Mouse (Mus musculus) midbrain, embryonic 14.5 days (tissue): Measurements from ENCODE around the gene Med6. TPM values are rescaled to one million over a fixed set of nuclear protein-coding genes. Genes with fewer than 3 reads are reported as not detected.
"Not testable (repeated sequence)": the region's sequence is repeated elsewhere in the genome, so short reads cannot be mapped to it uniquely, and the experiment has no call there.

Experiments
- ATAC-seq: fragments of 200-750 bp; cut with Nextera tagmentation; 2 replicates; pipeline ENCODE4 v1.8.0; 2017; ENCODE audit warnings: moderate number of reproducible peaks, moderate library complexity; ENCODE audit not compliant: low FRiP score, low TSS enrichment
- DNase-seq: peaks from one replicate; pipeline ENCODE4 v3.0.0-alpha.2; 2015
- H3K27ac ChIP-seq: fragments of 300-500 bp; sonication (generic); replicated peaks from 2 replicates; pipeline ENCODE4 v1.5.1; 2014; ENCODE audit warnings: mild to moderate bottlenecking, low read depth, low read length, moderate library complexity
- H3K27me3 ChIP-seq: fragments of 300-500 bp; sonication (generic); 2 replicates; pipeline ENCODE4 v1.6.1; 2014; ENCODE audit warnings: low read length, control low read depth, mixed read lengths; ENCODE audit not compliant: control insufficient read depth, insufficient read depth
- H3K36me3 ChIP-seq: fragments of 300-500 bp; sonication (generic); 2 replicates; pipeline ENCODE4 v1.6.1; 2014; ENCODE audit warnings: low read length, control low read depth; ENCODE audit not compliant: control insufficient read depth, insufficient read depth
- H3K4me1 ChIP-seq: fragments of 300-500 bp; sonication (generic); 2 replicates; pipeline ENCODE4 v1.6.1; 2014; ENCODE audit warnings: mild to moderate bottlenecking, antibody characterized with exemption, low read length, control low read depth; ENCODE audit not compliant: control insufficient read depth, insufficient read depth
- H3K4me2 ChIP-seq: fragments of 300-500 bp; sonication (generic); 2 replicates; pipeline ENCODE4 v1.6.1; 2014; ENCODE audit warnings: mild to moderate bottlenecking, low read length, moderate library complexity
- H3K4me3 ChIP-seq: fragments of 300-500 bp; sonication (generic); replicated peaks from 2 replicates; pipeline ENCODE4 v1.5.1; 2014; ENCODE audit warnings: low read depth, low read length
- H3K9ac ChIP-seq: fragments of 300-500 bp; sonication (generic); replicated peaks from 2 replicates; pipeline ENCODE4 v1.6.1; 2014; ENCODE audit warnings: mild to moderate bottlenecking, low read length, moderate library complexity
- H3K9me3 ChIP-seq: fragments of 300-500 bp; sonication (generic); 2 replicates; pipeline ENCODE4 v1.6.1; 2016; ENCODE audit warnings: low read length, control low read depth, mixed read lengths; ENCODE audit not compliant: control insufficient read depth
- WGBS: fragments of 180-500 bp; shearing (Covaris S2); extraction: QIAGEN DNeasy Blood & Tissue Kit; methylation state at CpG from one replicate; pipeline ENCODE4 v1.1.7; 2014; 5-methylcytosine and 5-hydroxymethylcytosine counted together
- polyA plus RNA-seq: library from polyadenylated mRNA; unstranded; fragments of >200 nt; fragmentation: Nextera tagmentation; extraction: Ambion mirVana; gene quantifications from 2 replicates; pipeline ENCODE4 v1.2.1, GENCODE M21; 2014

Med6 gene
- polyA plus RNA-seq, 1 experiment from 2014 or later, result 50.7 TPM

DNA sequence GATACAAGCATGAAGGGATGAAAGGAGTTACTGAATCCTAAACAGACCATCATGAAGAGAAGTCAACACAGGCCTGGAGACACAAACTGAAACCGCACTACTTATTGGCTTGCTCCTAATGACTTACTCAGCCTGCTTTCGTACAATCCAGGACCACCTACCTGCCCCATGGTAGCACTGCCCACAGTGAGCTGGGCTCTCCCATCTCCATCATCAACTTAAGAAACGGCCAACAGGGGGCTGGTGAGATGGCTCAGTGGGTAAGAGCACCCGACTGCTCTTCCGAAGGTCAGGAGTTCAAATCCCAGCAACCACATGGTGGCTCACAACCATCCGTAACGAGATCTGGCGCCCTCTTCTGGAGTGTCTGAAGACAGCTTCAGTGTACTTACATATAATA is 64.2 kb downstream of the Med6 start:
- H3K4me2 ChIP-seq, result not testable (repeated sequence)

More for the DNA sequence above, 64.2 kb downstream of the Med6 start:
- not testable (repeated sequence) for H3K36me3 ChIP-seq, H3K27me3 ChIP-seq, H3K9me3 ChIP-seq, H3K9ac ChIP-seq, H3K4me3 ChIP-seq, H3K27ac ChIP-seq, ATAC-seq, DNase-seq
- 71% methylated on average over 8 of the region's 8 CpGs for WGBS
- peaks cover 18% of the 10 kb centered on the region for H3K4me1 ChIP-seq

Other genes starting within 250 kb of the Med6 start
- 0.32 and 0.39 TPM in 2 replicates for gene Gm4787, start 215.5 kb downstream of the Med6 start, polyA plus RNA-seq
- 0.43 and 0.70 TPM in 2 replicates for gene Adam4, start 173.1 kb downstream of the Med6 start, polyA plus RNA-seq
- gene Cox16, start 109.9 kb downstream of the Med6 start, polyA plus RNA-seq, result 132 and 133 TPM in 2 replicates
- 39.6 and 44.9 TPM in 2 replicates for gene Gm20498, start 62.1 kb downstream of the Med6 start, polyA plus RNA-seq
- 32.9 and 35.5 TPM in 2 replicates for gene Synj2bp, start 62.1 kb downstream of the Med6 start, polyA plus RNA-seq
- gene Adam21, start 26.5 kb downstream of the Med6 start, polyA plus RNA-seq, result 0.74 and 0.99 TPM in 2 replicates
- gene Ttc9, start 36.2 kb upstream of the Med6 start, polyA plus RNA-seq, result 10.7 and 12.6 TPM in 2 replicates
- gene Map3k9, start 186.2 kb upstream of the Med6 start, polyA plus RNA-seq, result 12.4 TPM in 2 replicates